Mouse (Mus musculus) left cerebral cortex, postnatal 4 days (tissue): ENCODE results near the gene Gm49510. TPM values are rescaled to one million over a fixed set of nuclear protein-coding genes. Genes with fewer than 3 reads are reported as not detected.
"Not testable (repeated sequence)": the region's sequence is repeated elsewhere in the genome, so short reads cannot be mapped to it uniquely, and the experiment has no call there.

ENCODE experiments used
- DNase-seq: peaks from one replicate; pipeline ENCODE4 v3.0.0-alpha.2; 2022
- intact Hi-C: fragments of 180-260 bp; cut with DNase I; formaldehyde crosslinking; loops from one replicate; pipeline ENCODE4 v1.15.1; 2025
- total RNA-seq, 2 experiments: library from RNA; stranded (reverse); gene quantifications; 2 replicates each; pipeline ENCODE4 v1.2.3; 2021

Gene Gm49510
- total RNA-seq, 2 experiments from 2014 or later: not detected

- peak; percentile 95 for DNase-seq
- intact Hi-C loops: no loop called here
These were observed 22.3 kb upstream of the Gm49510 start, which contains the start of gene Gga1 for GRCm38 (mm10) chr15:78876991-78877809. Gene Gga1, plus strand, starts transcription at chr15:78877190.

GRCm38 (mm10) chr15:78877810-78878390, 21.6 kb upstream of the Gm49510 start:
- intact Hi-C loops: no loop called here
- DNase-seq: no peak

GRCm38 (mm10) chr15:78878792-78879516, 20.5 kb upstream of the Gm49510 start:
- intact Hi-C loops, DNase-seq: not testable (repeated sequence)

- DNase-seq: no peak
- intact Hi-C loops: no loop called here
These were observed 19.0 kb upstream of the Gm49510 start for GRCm38 (mm10) chr15:78880432-78880831.

- DNase-seq: no peak
- intact Hi-C loops: no loop called here
These were observed 17.6 kb upstream of the Gm49510 start for GRCm38 (mm10) chr15:78881828-78882227.

- DNase-seq: no peak
- intact Hi-C loops: no loop called here
These were observed 10.0 kb upstream of the Gm49510 start for GRCm38 (mm10) chr15:78889401-78889853.

- intact Hi-C loops: no loop called here
These were observed 7.0 kb upstream of the Gm49510 start for GRCm38 (mm10) chr15:78892440-78892839.

GRCm38 (mm10) chr15:78894726-78895125, 4.7 kb upstream of the Gm49510 start:
- intact Hi-C loops: no loop called here
- DNase-seq: no peak

More at GRCm38 (mm10) chr15:78892440-78892839, 7.0 kb upstream of the Gm49510 start:
- DNase-seq: no peak

GRCm38 (mm10) chr15:78895741-78896140, 3.7 kb upstream of the Gm49510 start:
- intact Hi-C loops: no loop called here
- no peak for DNase-seq

GRCm38 (mm10) chr15:78896149-78896548, 3.3 kb upstream of the Gm49510 start:
- intact Hi-C loops: no loop called here
- no peak for DNase-seq

- no peak for DNase-seq
- intact Hi-C loops: no loop called here
These were observed 2.0 kb upstream of the Gm49510 start for GRCm38 (mm10) chr15:78897488-78897887.

GRCm38 (mm10) chr15:78898507-78899001, 913 bp upstream of the Gm49510 start:
- intact Hi-C loops: no loop called here
- no peak for DNase-seq

GRCm38 (mm10) chr15:78899740-78900584, 495 bp downstream of the Gm49510 start, which contains the start of gene Sh3bp1:
Gene Sh3bp1, plus strand, starts transcription at chr15:78899768.
- DNase-seq: peak; percentile 41
- intact Hi-C loops: no loop called here

GRCm38 (mm10) chr15:78900585-78901421, 1.3 kb downstream of the Gm49510 start:
- DNase-seq: no peak

GRCm38 (mm10) chr15:78901422-78901789, 1.9 kb downstream of the Gm49510 start:
- DNase-seq: no peak
- intact Hi-C loops: no loop called here

More at GRCm38 (mm10) chr15:78900585-78901421, 1.3 kb downstream of the Gm49510 start:
- intact Hi-C loops: no loop called here

- peak; percentile 83 for DNase-seq
- intact Hi-C loops: no loop called here
These were observed 3.8 kb downstream of the Gm49510 start for GRCm38 (mm10) chr15:78903243-78903642.

GRCm38 (mm10) chr15:78908399-78908798, 8.9 kb downstream of the Gm49510 start:
- intact Hi-C loops: no loop called here
- no peak for DNase-seq

GRCm38 (mm10) chr15:78908982-78909381, 9.5 kb downstream of the Gm49510 start:
- no peak for DNase-seq
- intact Hi-C loops: no loop called here

GRCm38 (mm10) chr15:78912040-78912439, 12.6 kb downstream of the Gm49510 start:
- intact Hi-C loops: no loop called here
- peak; percentile 49 for DNase-seq
